Mouse (Mus musculus) neural tube, embryonic 11.5 days (tissue): ENCODE measurements around the gene Ptcd3. TPM values are rescaled to one million over a fixed set of nuclear protein-coding genes. Genes with fewer than 3 reads are reported as not detected.
"Not testable (repeated sequence)": the region's sequence is repeated elsewhere in the genome, so short reads cannot be mapped to it uniquely, and the experiment has no call there.

ENCODE experiments used
- ATAC-seq: fragments of 200-750 bp; cut with Nextera tagmentation; 2 replicates; pipeline ENCODE4 v1.8.0; 2017; ENCODE audit warnings: moderate number of reproducible peaks, mild to moderate bottlenecking, moderate TSS enrichment, moderate library complexity; ENCODE audit not compliant: insufficient read depth, low FRiP score, low TSS enrichment
- DNase-seq: peaks from one replicate; pipeline ENCODE4 v3.0.0-alpha.2; 2015; ENCODE audit warnings: low spot score
- H3K27ac ChIP-seq: fragments of 300-500 bp; sonication (generic); 2 replicates; pipeline ENCODE4 v1.5.1; 2014; ENCODE audit warnings: low read depth, mild to moderate bottlenecking, low read length
- H3K27me3 ChIP-seq: fragments of 300-500 bp; sonication (generic); 2 replicates; pipeline ENCODE4 v1.6.1; 2014; ENCODE audit warnings: mild to moderate bottlenecking, low read length, mixed read lengths; ENCODE audit not compliant: control insufficient read depth, insufficient read depth
- H3K36me3 ChIP-seq: fragments of 300-500 bp; sonication (generic); 2 replicates; pipeline ENCODE4 v1.6.1; 2014; ENCODE audit warnings: mild to moderate bottlenecking, low read length, moderate library complexity, mixed read lengths; ENCODE audit not compliant: control insufficient read depth, insufficient read depth
- H3K4me1 ChIP-seq: fragments of 300-500 bp; sonication (generic); 2 replicates; pipeline ENCODE4 v1.6.1; 2014; ENCODE audit warnings: low read length, mixed read lengths; ENCODE audit not compliant: control insufficient read depth, insufficient read depth
- H3K4me2 ChIP-seq: fragments of 300-500 bp; sonication (generic); 2 replicates; pipeline ENCODE4 v1.6.1; 2014; ENCODE audit warnings: low read depth, mild to moderate bottlenecking, moderate library complexity
- H3K4me3 ChIP-seq: fragments of 300-500 bp; sonication (generic); 2 replicates; pipeline ENCODE4 v1.5.1; 2014; ENCODE audit warnings: low read depth, low read length
- H3K9ac ChIP-seq: fragments of 300-500 bp; sonication (generic); 2 replicates; pipeline ENCODE4 v1.6.1; 2014; ENCODE audit warnings: mild to moderate bottlenecking, low read length
- H3K9me3 ChIP-seq: fragments of 300-500 bp; sonication (generic); 2 replicates; pipeline ENCODE4 v1.6.1; 2016; ENCODE audit warnings: low read length; ENCODE audit not compliant: control insufficient read depth
- WGBS: fragments of 180-500 bp; shearing (Covaris S2); extraction: QIAGEN DNeasy Blood & Tissue Kit; methylation state at CpG from one replicate; pipeline ENCODE4 v1.1.7; 2014; 5-methylcytosine and 5-hydroxymethylcytosine counted together
- polyA plus RNA-seq: library from polyadenylated mRNA; unstranded; fragments of >200 nt; fragmentation: Nextera tagmentation; extraction: Ambion mirVana; gene quantifications from 2 replicates; pipeline ENCODE4 v1.2.1, GENCODE M21; 2014

Gene Ptcd3
- polyA plus RNA-seq, 1 experiment from 2014 or later = 134 TPM

DNA sequence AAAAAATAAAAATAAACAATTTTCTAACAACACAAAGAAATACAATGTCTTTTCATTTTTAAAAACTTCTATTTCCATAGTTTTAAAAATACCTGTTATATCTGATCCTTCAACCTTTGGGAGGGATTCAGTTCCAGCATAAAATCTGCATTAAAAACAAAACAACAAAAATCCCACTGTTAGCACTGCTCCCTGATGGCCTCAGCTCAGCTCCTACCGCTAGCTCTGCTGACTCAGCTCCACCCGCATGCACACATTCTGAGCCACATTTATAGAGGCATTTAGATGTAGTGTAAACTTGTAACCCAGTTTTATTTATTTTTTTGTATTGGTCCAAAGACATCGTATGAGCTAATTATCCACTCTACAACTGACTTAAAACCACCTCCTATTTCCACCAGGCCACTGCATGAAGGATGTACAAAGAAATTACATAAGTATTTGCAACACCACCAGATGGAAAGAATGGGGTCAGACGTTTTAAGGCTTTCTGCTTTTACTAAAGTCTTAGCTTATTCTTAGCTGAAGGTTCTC is 781 bp downstream of the Ptcd3 start:
- no peak overlapping the region for H3K27ac ChIP-seq
- H3K9ac ChIP-seq = peak overlapping the region; percentile 66
- no peaks in the 10 kb centered on the region for H3K27me3 ChIP-seq
- DNase-seq (no peak), ATAC-seq (no peak)
- 6% methylated on average over 4 of the region's 4 CpGs for WGBS
- peak overlapping the region; percentile 68 for H3K4me2 ChIP-seq
- H3K36me3 ChIP-seq = peaks cover 9% of the 10 kb centered on the region
- H3K9me3 ChIP-seq = no peaks in the 10 kb centered on the region
- 0 out of 2 replicates have a peak, but pooled peaks cover 2% of the 10 kb centered on the region for H3K4me1 ChIP-seq
- H3K4me3 ChIP-seq = peak overlapping the region; percentile 62

- WGBS = 93% methylated on average over 4 of the region's 4 CpGs
- Histone ChIP-seq H3K4me1 (no peaks in the 10 kb centered on the region), H3K27ac (no peak overlapping the region), H3K4me3 (no peak overlapping the region), H3K9me3 (no peaks in the 10 kb centered on the region), H3K36me3 (peaks cover 15% of the 10 kb centered on the region), H3K27me3 (no peaks in the 10 kb centered on the region), H3K9ac (no peak overlapping the region), H3K4me2 (no peak overlapping the region)
- DNase-seq = no peak
- no peak for ATAC-seq
Measured at GRCm38 (mm10) chr6:71893263-71893662, 15.3 kb downstream of the Ptcd3 start.

- DNase-seq (no peak), ATAC-seq (no peak)
- Histone ChIP-seq H3K27me3 (no peaks in the 10 kb centered on the region), H3K9me3 (no peaks in the 10 kb centered on the region), H3K4me2 (no peak overlapping the region), H3K36me3 (peaks cover 17% of the 10 kb centered on the region), H3K4me3 (no peak overlapping the region), H3K27ac (no peak overlapping the region), H3K4me1 (no peaks in the 10 kb centered on the region), H3K9ac (no peak overlapping the region)
- WGBS = 90% methylated on average over 3 of the region's 3 CpGs
Measured at GRCm38 (mm10) chr6:71877965-71878760, 30.4 kb downstream of the Ptcd3 start.

GRCm38 (mm10) chr6:71871396-71871795 is 37.2 kb downstream of the Ptcd3 start:
- H3K36me3 ChIP-seq = peaks cover 10% of the 10 kb centered on the region

GRCm38 (mm10) chr6:71868809-71869208 is 39.7 kb downstream of the Ptcd3 start:
- H3K4me3 ChIP-seq = no peak overlapping the region
- no peaks in the 10 kb centered on the region for H3K4me1 ChIP-seq
- no peaks in the 10 kb centered on the region for H3K27me3 ChIP-seq
- H3K4me2 ChIP-seq = no peak overlapping the region
- no peak overlapping the region for H3K27ac ChIP-seq
- ATAC-seq (no peak), DNase-seq (no peak)
- H3K36me3 ChIP-seq = peaks cover 17% of the 10 kb centered on the region
- 91% methylated on average over 1 of the region's 1 CpGs for WGBS
- H3K9me3 ChIP-seq = no peaks in the 10 kb centered on the region; the same call in 1 of the 2 replicates
- H3K9ac ChIP-seq = no peak overlapping the region

More at GRCm38 (mm10) chr6:71871396-71871795, 37.2 kb downstream of the Ptcd3 start:
- no peak overlapping the region for H3K27ac ChIP-seq
- 92% methylated on average over 9 of the region's 9 CpGs for WGBS
- ATAC-seq (no peak), DNase-seq (no peak)
- no peaks in the 10 kb centered on the region for H3K9me3 ChIP-seq
- no peak overlapping the region for H3K9ac ChIP-seq
- H3K4me3 ChIP-seq = no peak overlapping the region
- H3K4me2 ChIP-seq = no peak overlapping the region
- no peaks in the 10 kb centered on the region for H3K27me3 ChIP-seq
- no peaks in the 10 kb centered on the region for H3K4me1 ChIP-seq

DNA sequence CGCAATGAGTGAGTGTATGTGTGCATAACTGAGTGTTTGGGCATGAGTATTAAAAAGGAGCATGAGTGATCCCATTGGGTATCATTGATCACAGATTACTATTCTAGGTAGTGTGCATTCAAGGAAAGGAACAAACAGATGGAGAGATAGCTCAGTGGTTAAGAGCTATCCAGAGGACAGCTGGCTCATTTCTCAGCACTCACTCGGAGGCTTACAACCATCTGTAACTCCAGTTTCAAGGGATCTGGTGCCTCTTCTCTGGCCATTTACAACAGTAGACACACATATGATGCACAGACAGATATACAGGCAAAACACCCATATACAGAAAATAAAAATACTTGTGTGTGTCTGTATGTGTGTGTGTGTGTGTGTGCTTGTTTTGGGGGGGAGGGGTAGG is 40.8 kb downstream of the Ptcd3 start:
- no peaks in the 10 kb centered on the region for H3K4me1 ChIP-seq
- H3K9ac ChIP-seq = no peak overlapping the region
- H3K4me2 ChIP-seq = no peak overlapping the region
- no peak overlapping the region for H3K4me3 ChIP-seq
- no peak for ATAC-seq
- WGBS = 94% methylated on average over 2 of the region's 2 CpGs
- no peak for DNase-seq
- no peak overlapping the region for H3K27ac ChIP-seq
- no peaks in the 10 kb centered on the region; the same call in 1 of the 2 replicates for H3K9me3 ChIP-seq
- peaks cover 22% of the 10 kb centered on the region for H3K36me3 ChIP-seq
- H3K27me3 ChIP-seq = no peaks in the 10 kb centered on the region

- not testable (repeated sequence) for H3K9ac ChIP-seq, H3K27me3 ChIP-seq, H3K4me1 ChIP-seq, H3K36me3 ChIP-seq, DNase-seq, ATAC-seq, H3K4me2 ChIP-seq, H3K9me3 ChIP-seq, H3K27ac ChIP-seq, H3K4me3 ChIP-seq
- 93% methylated on average over 6 of the region's 6 CpGs for WGBS
Measured at GRCm38 (mm10) chr6:71846906-71847305, 61.6 kb downstream of the Ptcd3 start.

- H3K4me3 ChIP-seq = no peak overlapping the region
- H3K4me2 ChIP-seq = no peak overlapping the region
- ATAC-seq = no peak
- H3K9me3 ChIP-seq = no peaks in the 10 kb centered on the region
- no peaks in the 10 kb centered on the region for H3K4me1 ChIP-seq
- no peak for DNase-seq
- no peak overlapping the region for H3K27ac ChIP-seq
- no peak overlapping the region for H3K9ac ChIP-seq
- H3K27me3 ChIP-seq = no peaks in the 10 kb centered on the region
- no peaks in the 10 kb centered on the region for H3K36me3 ChIP-seq
- 93% methylated on average over 1 of the region's 1 CpGs for WGBS
Measured at GRCm38 (mm10) chr6:71840597-71841290, 67.8 kb downstream of the Ptcd3 start.
